Mouse (Mus musculus) CH12.LX (cell line): Measurements from ENCODE around the gene 9130213A22Rik. TPM values are rescaled to one million over a fixed set of nuclear protein-coding genes. Genes with fewer than 3 reads are reported as not detected.

Experiments used
- DNase-seq: peaks from one replicate; pipeline ENCODE4 v3.0.0-alpha.2; 2013; ENCODE audit errors: extremely low read depth
- H3K27ac ChIP-seq: 2 replicates; pipeline ENCODE4 v1.5.1; 2012; ENCODE audit warnings: low read depth, mild to moderate bottlenecking, control low read depth, moderate library complexity; ENCODE audit not compliant: insufficient read depth
- H3K27me3 ChIP-seq: replicated peaks from 2 replicates; pipeline ENCODE3; 2012; ENCODE audit warnings: inconsistent platforms
- H3K36me3 ChIP-seq, 2 experiments: replicated peaks in 1 of 2; 2 replicates each; pipeline versions ENCODE3 to v1.6.1; 2012; ENCODE audit warnings: inconsistent platforms in 1 of 2, low read length in 1 of 2, mild to moderate bottlenecking in 1 of 2, mixed read lengths in 1 of 2, moderate library complexity in 1 of 2; ENCODE audit not compliant: control insufficient read depth in 1 of 2, insufficient read depth in 1 of 2
- H3K4me1 ChIP-seq, 2 experiments: 2 replicates each; pipeline ENCODE4 v1.6.1; 2012; ENCODE audit warnings: inconsistent platforms in 1 of 2, moderate library complexity in 1 of 2; ENCODE audit not compliant: insufficient read depth in 2 of 2, control insufficient read depth in 1 of 2
- H3K4me2 ChIP-seq: 2 replicates; pipeline ENCODE4 v1.6.1; 2012; ENCODE audit warnings: low read depth, mild to moderate bottlenecking, control low read depth; ENCODE audit not compliant: poor library complexity, insufficient read depth, severe bottlenecking
- H3K4me3 ChIP-seq, 3 experiments: fragments of 150-350 bp in 1 of 3; sonication (generic) in 1 of 3; replicated peaks in 1 of 3; 2 replicates each; pipeline versions ENCODE3 to v1.5.1; 2011 to 2012; ENCODE audit warnings: low read depth in 2 of 3, low read length in 2 of 3, mild to moderate bottlenecking in 2 of 3, moderate library complexity in 2 of 3, control low read depth in 1 of 3, improper control_type of control experiment in 1 of 3, inconsistent platforms in 1 of 3, mixed read lengths in 1 of 3; ENCODE audit not compliant: poor library complexity in 1 of 3
- H3K79me2 ChIP-seq: replicated peaks from 2 replicates; pipeline ENCODE4 v1.6.1; 2012; ENCODE audit warnings: mild to moderate bottlenecking, moderate library complexity; ENCODE audit not compliant: control insufficient read depth, poor library complexity, insufficient read depth, severe bottlenecking; ENCODE audit errors: extremely low read depth
- H3K9ac ChIP-seq: 2 replicates; pipeline ENCODE4 v1.6.1; 2012; ENCODE audit warnings: low read depth, mild to moderate bottlenecking, control low read depth, moderate library complexity; ENCODE audit not compliant: insufficient read depth
- H3K9me3 ChIP-seq: replicated peaks from 2 replicates; pipeline ENCODE3; 2012; ENCODE audit warnings: low read length, inconsistent platforms, mixed read lengths
- BHLHE40 ChIP-seq: IDR thresholded peaks from 2 replicates; pipeline ENCODE4 v1.6.1; 2011; ENCODE audit warnings: mild to moderate bottlenecking, low read depth, low read length, improper control_type of control experiment
- CHD1 ChIP-seq: IDR thresholded peaks from 2 replicates; pipeline ENCODE4 v1.6.1; 2012; ENCODE audit warnings: low read depth, low read length, improper control_type of control experiment, inconsistent platforms
- CHD2 ChIP-seq: IDR thresholded peaks from 2 replicates; pipeline ENCODE4 v1.6.1; 2011; ENCODE audit warnings: low read length, improper control_type of control experiment
- E2F4 ChIP-seq: IDR thresholded peaks from 2 replicates; pipeline ENCODE4 v1.6.1; 2011; ENCODE audit warnings: low read depth, low read length, improper control_type of control experiment; ENCODE audit not compliant: insufficient replicate concordance
- ELF1 ChIP-seq: IDR thresholded peaks from 2 replicates; pipeline ENCODE4 v1.6.1; 2014; ENCODE audit warnings: low read depth, mild to moderate bottlenecking, inconsistent platforms, low read length, improper control_type of control experiment
- ETS1 ChIP-seq: conservative IDR thresholded peaks from 2 replicates; pipeline ENCODE4 v1.6.1; 2012; ENCODE audit warnings: low read depth, mild to moderate bottlenecking, inconsistent platforms, low read length, improper control_type of control experiment, moderate library complexity
- IRF4 ChIP-seq: IDR thresholded peaks from 2 replicates; pipeline ENCODE4 v1.6.1; 2014; ENCODE audit warnings: low read depth, mild to moderate bottlenecking, inconsistent platforms, low read length, improper control_type of control experiment
- KAT2A ChIP-seq: IDR thresholded peaks from 2 replicates; pipeline ENCODE4 v1.6.1; 2012; ENCODE audit warnings: low read length, improper control_type of control experiment, inconsistent platforms; ENCODE audit not compliant: insufficient replicate concordance
- MAFK ChIP-seq: IDR thresholded peaks from 2 replicates; pipeline ENCODE4 v1.6.1; 2011; ENCODE audit warnings: low read length, improper control_type of control experiment; ENCODE audit not compliant: insufficient replicate concordance
- MAX ChIP-seq: IDR thresholded peaks from 2 replicates; pipeline ENCODE4 v1.6.1; 2011; ENCODE audit warnings: low read length, improper control_type of control experiment
- MEF2A ChIP-seq: IDR thresholded peaks from 2 replicates; pipeline ENCODE4 v1.6.1; 2014; ENCODE audit warnings: low read depth, mild to moderate bottlenecking, inconsistent platforms, low read length, improper control_type of control experiment, borderline replicate concordance
- MXI1 ChIP-seq: IDR thresholded peaks from 2 replicates; pipeline ENCODE4 v1.6.1; 2011; ENCODE audit warnings: mild to moderate bottlenecking, low read depth, low read length, improper control_type of control experiment
- MYC ChIP-seq: IDR thresholded peaks from 2 replicates; pipeline ENCODE4 v1.6.1; 2011; ENCODE audit warnings: low read depth, mild to moderate bottlenecking, improper control_type of control experiment, low read length
- RAD21 ChIP-seq: IDR thresholded peaks from 2 replicates; pipeline ENCODE4 v1.6.1; 2011; ENCODE audit warnings: low read depth, mild to moderate bottlenecking, low read length, improper control_type of control experiment, moderate library complexity
- RCOR1 ChIP-seq: conservative IDR thresholded peaks from 2 replicates; pipeline ENCODE4 v1.6.1; 2012; ENCODE audit warnings: low read depth, mild to moderate bottlenecking, inconsistent platforms, low read length, improper control_type of control experiment
- SIN3A ChIP-seq: IDR thresholded peaks from 2 replicates; pipeline ENCODE4 v1.6.1; 2012; ENCODE audit warnings: low read length, improper control_type of control experiment, inconsistent platforms
- SMC3 ChIP-seq: IDR thresholded peaks from 2 replicates; pipeline ENCODE4 v1.6.1; 2011; ENCODE audit warnings: low read depth, low read length, improper control_type of control experiment
- USF1 ChIP-seq: IDR thresholded peaks from 2 replicates; pipeline ENCODE4 v1.6.1; 2014; ENCODE audit warnings: low read depth, mild to moderate bottlenecking, inconsistent platforms, low read length, improper control_type of control experiment
- USF2 ChIP-seq: conservative IDR thresholded peaks from 2 replicates; pipeline ENCODE4 v1.6.1; 2011; ENCODE audit warnings: low read depth, low read length, improper control_type of control experiment
- ZKSCAN1 ChIP-seq: IDR thresholded peaks from 2 replicates; pipeline ENCODE4 v1.6.1; 2012; ENCODE audit warnings: low read depth, inconsistent platforms, low read length, improper control_type of control experiment, borderline replicate concordance
- ZNF384 ChIP-seq: IDR thresholded peaks from 2 replicates; pipeline ENCODE4 v1.6.1; 2012; ENCODE audit warnings: low read depth, low read length, improper control_type of control experiment, inconsistent platforms
- dilution Hi-C: fragments of 300-500 bp; cut with MboI; formaldehyde crosslinking; loops from 2 replicates; pipeline ENCODE4 v1.14.3; 2020; ENCODE audit warnings: low sequenced_read_pairs; ENCODE audit not compliant: extremely low pct_unique_long_range_greater_than_20kb, extremely low pct_ligation_motif_present
- in situ Hi-C: fragments of 300-500 bp; cut with MboI; formaldehyde crosslinking; loops from 3 replicates; pipeline ENCODE4 v1.14.3; 2019; ENCODE audit warnings: low sequenced_read_pairs, low pct_ligation_motif_present, low pct_unique_long_range_greater_than_20kb, mixed read lengths
- polyA plus RNA-seq: library from polyadenylated mRNA; unstranded; fragments of >175 nt; gene quantifications from 2 replicates; pipeline ENCODE4 v1.2.1, GENCODE M21; 2012; ENCODE audit warnings: low read depth; ENCODE audit not compliant: insufficient read length
- total RNA-seq, 2 experiments: library from RNA; depleted of rRNA; stranded (reverse); fragments of 300-350 nt in 1 of 2; fragments of >200 nt in 1 of 2; gene quantifications; 2 replicates each; pipeline ENCODE4 v1.2.3; 2012 to 2014

Gene 9130213A22Rik
- total and polyA plus RNA-seq, 3 experiments = not detected

DNA sequence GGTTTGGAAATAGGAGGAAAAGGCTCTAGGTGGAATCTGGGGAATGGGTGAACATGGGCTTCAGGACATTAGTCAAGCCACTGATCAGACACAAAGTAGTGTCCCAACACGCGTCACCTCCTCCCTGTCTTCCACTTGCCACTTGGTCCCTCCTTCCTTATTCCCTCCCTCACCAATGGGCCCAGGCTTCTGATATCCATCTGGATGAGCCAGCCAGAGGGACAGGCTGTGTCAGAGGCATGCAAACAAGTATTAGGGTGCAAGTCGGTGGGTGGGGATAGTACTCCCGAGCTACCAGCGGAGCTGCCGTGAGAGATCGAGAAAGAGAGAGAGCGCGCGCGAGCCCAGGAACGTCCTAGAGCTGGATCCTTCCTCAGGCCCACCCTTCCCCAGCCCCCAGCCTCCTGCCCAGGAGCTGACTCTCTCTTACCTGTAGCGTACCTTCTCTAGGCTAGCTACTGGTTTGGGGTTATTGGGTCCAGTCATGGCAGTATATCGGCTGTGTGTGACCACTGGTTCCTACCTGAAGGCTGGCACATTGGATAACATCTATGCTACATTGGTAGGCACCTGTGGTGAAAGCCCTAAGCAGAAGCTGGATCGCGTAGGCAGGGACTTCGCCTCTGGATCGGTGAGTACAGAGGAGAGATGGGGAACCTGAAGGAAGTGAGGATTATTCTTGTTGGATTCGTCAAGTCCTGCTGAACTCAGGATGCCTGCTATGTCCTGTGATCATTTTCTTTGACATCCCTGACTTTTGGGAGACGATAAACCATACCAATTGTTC, 3.7 kb upstream of the 9130213A22Rik start:
- peaks cover 67% of the 10 kb centered on the region for H3K27me3 ChIP-seq
- H3K4me1 ChIP-seq = peaks cover 3 to 26% of the 10 kb centered on the region in 2 experiments
- H3K36me3 ChIP-seq = no peaks in the 10 kb centered on the region
- in situ Hi-C loops = no loop called here
- H3K4me3 ChIP-seq = peak overlapping the region; percentile 62 to 78 (median 65)
- peak overlapping the region; percentile 89 for H3K4me2 ChIP-seq
- H3K79me2 ChIP-seq = no peaks in the 10 kb centered on the region
- dilution Hi-C loops = no loop called here
- H3K9me3 ChIP-seq = peaks cover 3% of the 10 kb centered on the region
- no peak for DNase-seq
- no peak overlapping the region for H3K27ac ChIP-seq
- H3K9ac ChIP-seq = peak overlapping the region; percentile 51; the same call in 1 of the 2 replicates
- no peak for TF ChIP-seq CHD1
- TF ChIP-seq CHD2 = no peak
- TF ChIP-seq IRF4 = no peak
- no peak for TF ChIP-seq ZKSCAN1
- TF ChIP-seq, all 38 proteins: peak for 0

DNA sequence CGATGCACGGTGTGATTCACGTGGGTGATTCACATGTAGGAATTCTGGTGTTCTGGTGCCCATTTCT, 3.3 kb upstream of the 9130213A22Rik start, which contains the start of gene Aloxe3:
Gene Aloxe3 (plus strand): TSS at position 45 of the 67 bp plus-strand sequence.
- Histone ChIP-seq H3K79me2 (no peaks in the 10 kb centered on the region), H3K4me3 (peak within 1 kb of the TSS; percentile 62 to 78 (median 65)), H3K27me3 (peaks cover 67% of the 10 kb centered on the region), H3K4me1 (peaks cover 3 to 29% of the 10 kb centered on the region in 2 experiments), H3K27ac (peak within 1 kb of the TSS; percentile 31), H3K9ac (peak within 1 kb of the TSS; percentile 51; the same call in 1 of the 2 replicates), H3K9me3 (peaks cover 2% of the 10 kb centered on the region), H3K36me3 (no peaks in the 10 kb centered on the region), H3K4me2 (peak within 1 kb of the TSS; percentile 89)
- no peak for DNase-seq
- TF ChIP-seq MXI1 (peak; percentile 12; the same call in 1 of the 2 replicates), E2F4 (no peak)
- in situ Hi-C loops = no loop called here
- dilution Hi-C loops = no loop called here

GRCm38 (mm10) chr11:69125041-69125851, 2.9 kb upstream of the 9130213A22Rik start:
- H3K4me1 ChIP-seq = peaks cover 3 to 31% of the 10 kb centered on the region in 2 experiments
- peak overlapping the region; percentile 89 for H3K4me2 ChIP-seq
- peak overlapping the region; percentile 51; the same call in 1 of the 2 replicates for H3K9ac ChIP-seq
- H3K36me3 ChIP-seq = no peaks in the 10 kb centered on the region
- H3K9me3 ChIP-seq = no peaks in the 10 kb centered on the region
- H3K27ac ChIP-seq = peak overlapping the region; percentile 31
- dilution Hi-C loops (no loop called here), in situ Hi-C loops (no loop called here)
- DNase-seq = peak; percentile 96
- H3K79me2 ChIP-seq = no peaks in the 10 kb centered on the region
- H3K27me3 ChIP-seq = peaks cover 68% of the 10 kb centered on the region
- H3K4me3 ChIP-seq = peak overlapping the region; percentile 62 to 78 (median 65)
- TF ChIP-seq MAX (peak; percentile 76; the same call in 1 of the 2 replicates), CHD2 (no peak), MYC (peak; percentile 32; the same call in 1 of the 2 replicates), MXI1 (peak; percentile 84), USF1 (no peak; the same call in 1 of the 2 replicates), ZNF384 (peak; percentile 97), SMC3 (peak; percentile 72), ZKSCAN1 (no peak), SIN3A (no peak), KAT2A (peak; percentile 91), MAFK (peak; percentile 99), BHLHE40 (peak; percentile 88), RAD21 (peak; percentile 79), ELF1 (peak; percentile 99), ETS1 (0 out of 2 replicates have a peak, but pooled peaks have one; percentile 25), RCOR1 (no peak), MEF2A (peak; percentile 73), USF2 (peak; percentile 22), E2F4 (peak; percentile 93)
